Mouse (Mus musculus) T-helper 17 cell (primary cell): ENCODE results near the gene Gria3.

Source experiments
- in situ Hi-C, 2 experiments: fragments of 300-600 bp; cut with MboI, MseI; formaldehyde crosslinking; loops; 1 replicate in 1 of 2; 2 replicates in 1 of 2; pipeline ENCODE4 v1.15.1; 2025; ENCODE audit warnings: high pct_unique_total_duplicates in 2 of 2

The Gria3 gene

GRCm38 (mm10) chrX:41573079-41573478 is 172.4 kb downstream of the Gria3 start:
- in situ Hi-C loops = no loop called here

DNA sequence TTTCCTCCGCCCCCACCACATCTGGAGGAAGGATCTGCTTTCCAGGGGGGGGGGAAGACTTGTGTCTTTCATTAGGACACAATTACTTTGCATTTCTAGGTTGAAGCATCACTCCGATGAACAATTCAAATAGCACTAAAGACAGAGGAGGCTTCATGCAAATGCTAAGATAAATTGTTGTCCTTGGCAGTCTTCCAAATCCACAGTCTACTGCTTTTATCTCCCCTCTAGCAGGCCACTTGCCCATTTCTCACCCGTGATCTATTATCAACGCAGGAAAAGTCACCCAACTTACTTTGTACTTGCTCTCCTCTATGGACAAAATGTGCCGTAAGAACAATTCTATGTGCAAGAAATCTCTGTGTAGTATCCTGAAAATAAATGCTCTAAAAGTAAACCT is 178.1 kb downstream of the Gria3 start:
- in situ Hi-C loops = no loop called here

- in situ Hi-C loops = no loop called here
Observed at GRCm38 (mm10) chrX:41587692-41588091, 187.0 kb downstream of the Gria3 start.

GRCm38 (mm10) chrX:41607181-41607580 is 206.5 kb downstream of the Gria3 start:
- in situ Hi-C loops = no loop called here

DNA sequence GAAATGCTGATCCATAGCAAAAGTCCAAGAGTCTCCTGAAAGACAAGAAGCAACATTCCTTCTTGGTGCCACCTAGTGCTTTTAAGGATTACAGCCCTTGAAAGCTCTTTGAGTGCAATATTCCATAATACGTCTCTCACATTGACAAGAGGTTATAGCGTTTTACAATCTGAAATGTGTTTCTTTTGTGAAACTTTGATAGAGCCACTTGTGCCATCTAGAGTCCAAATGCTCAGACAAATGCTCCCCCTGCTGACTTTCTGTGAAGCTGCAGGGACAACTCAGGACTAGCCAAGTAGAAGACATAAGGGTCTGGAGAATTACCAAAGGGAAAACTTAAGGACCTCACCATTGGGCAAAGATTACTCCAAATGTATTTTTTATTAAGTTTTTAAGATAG is 214.3 kb downstream of the Gria3 start:
- in situ Hi-C loops = no loop called here

GRCm38 (mm10) chrX:41616928-41617327 is 216.3 kb downstream of the Gria3 start:
- in situ Hi-C loops = no loop called here

GRCm38 (mm10) chrX:41618396-41618795 is 217.7 kb downstream of the Gria3 start:
- in situ Hi-C loops = no loop called here

- in situ Hi-C loops = no loop called here
Observed at GRCm38 (mm10) chrX:41633576-41633975, 232.9 kb downstream of the Gria3 start.

DNA sequence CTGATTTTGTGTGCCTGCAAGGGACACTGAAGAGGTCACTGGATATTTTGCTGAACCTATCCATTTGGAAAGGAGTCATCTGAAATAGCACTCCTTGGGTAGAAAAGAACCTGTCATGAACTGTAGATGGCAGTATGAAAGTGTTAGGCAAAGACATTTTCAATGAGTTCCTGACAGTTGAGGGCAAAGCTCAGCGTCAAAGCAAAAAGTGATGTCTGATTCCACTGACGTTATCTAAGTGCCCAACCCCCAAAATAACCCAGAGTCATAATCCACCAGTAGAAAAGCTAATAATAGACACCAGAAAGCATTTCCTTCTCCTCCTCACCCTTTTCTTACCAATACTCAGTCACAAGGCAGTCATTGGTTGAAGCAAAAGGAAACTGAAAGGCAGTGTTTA is 244.3 kb downstream of the Gria3 start:
- in situ Hi-C loops = no loop called here

- in situ Hi-C loops = no loop called here
Observed at GRCm38 (mm10) chrX:41657791-41658190, 257.1 kb downstream of the Gria3 start.

- in situ Hi-C loops = no loop called here
Observed at GRCm38 (mm10) chrX:41688869-41689268, 288.2 kb downstream of the Gria3 start.

DNA sequence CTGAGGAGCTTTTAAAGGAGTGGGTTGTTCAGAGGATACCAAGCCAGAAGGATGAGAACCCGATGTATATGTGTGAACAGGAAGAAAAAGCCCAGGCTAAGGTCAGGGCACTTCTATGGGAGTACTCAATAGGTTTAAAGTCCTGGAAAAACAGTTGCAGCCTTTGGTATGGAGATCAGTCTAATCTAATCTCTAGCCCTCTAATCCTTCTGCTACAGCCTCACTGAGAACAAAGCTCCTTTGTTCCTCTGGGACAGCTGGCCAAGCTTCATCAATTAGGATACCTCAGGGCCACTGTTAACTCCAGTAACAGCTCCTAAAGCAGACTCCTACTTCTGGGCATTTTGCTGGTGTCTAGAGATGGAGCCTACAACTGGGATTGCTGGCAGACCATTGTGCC is 291.4 kb downstream of the Gria3 start:
- in situ Hi-C loops = no loop called here
